Mouse (Mus musculus) neural tube, embryonic 11.5 days (tissue): ENCODE results near the gene Ier3. TPM values are rescaled to one million over a fixed set of nuclear protein-coding genes. Genes with fewer than 3 reads are reported as not detected.
A peak's percentile ranks its signal among the peaks of the same experiment; 100 is the strongest.

Experiments
- ATAC-seq: fragments of 200-750 bp; cut with Nextera tagmentation; 2 replicates; pipeline ENCODE4 v1.8.0; 2017; ENCODE audit warnings: moderate number of reproducible peaks, mild to moderate bottlenecking, moderate TSS enrichment, moderate library complexity; ENCODE audit not compliant: insufficient read depth, low FRiP score, low TSS enrichment
- DNase-seq: peaks from one replicate; pipeline ENCODE4 v3.0.0-alpha.2; 2015; ENCODE audit warnings: low spot score
- H3K27ac ChIP-seq: fragments of 300-500 bp; sonication (generic); 2 replicates; pipeline ENCODE4 v1.5.1; 2014; ENCODE audit warnings: low read depth, mild to moderate bottlenecking, low read length
- H3K27me3 ChIP-seq: fragments of 300-500 bp; sonication (generic); 2 replicates; pipeline ENCODE4 v1.6.1; 2014; ENCODE audit warnings: mild to moderate bottlenecking, low read length, mixed read lengths; ENCODE audit not compliant: control insufficient read depth, insufficient read depth
- H3K36me3 ChIP-seq: fragments of 300-500 bp; sonication (generic); 2 replicates; pipeline ENCODE4 v1.6.1; 2014; ENCODE audit warnings: mild to moderate bottlenecking, low read length, moderate library complexity, mixed read lengths; ENCODE audit not compliant: control insufficient read depth, insufficient read depth
- H3K4me1 ChIP-seq: fragments of 300-500 bp; sonication (generic); 2 replicates; pipeline ENCODE4 v1.6.1; 2014; ENCODE audit warnings: low read length, mixed read lengths; ENCODE audit not compliant: control insufficient read depth, insufficient read depth
- H3K4me2 ChIP-seq: fragments of 300-500 bp; sonication (generic); 2 replicates; pipeline ENCODE4 v1.6.1; 2014; ENCODE audit warnings: low read depth, mild to moderate bottlenecking, moderate library complexity
- H3K4me3 ChIP-seq: fragments of 300-500 bp; sonication (generic); 2 replicates; pipeline ENCODE4 v1.5.1; 2014; ENCODE audit warnings: low read depth, low read length
- H3K9ac ChIP-seq: fragments of 300-500 bp; sonication (generic); 2 replicates; pipeline ENCODE4 v1.6.1; 2014; ENCODE audit warnings: mild to moderate bottlenecking, low read length
- H3K9me3 ChIP-seq: fragments of 300-500 bp; sonication (generic); 2 replicates; pipeline ENCODE4 v1.6.1; 2016; ENCODE audit warnings: low read length; ENCODE audit not compliant: control insufficient read depth
- WGBS: fragments of 180-500 bp; shearing (Covaris S2); extraction: QIAGEN DNeasy Blood & Tissue Kit; methylation state at CpG from one replicate; pipeline ENCODE4 v1.1.7; 2014; 5-methylcytosine and 5-hydroxymethylcytosine counted together
- polyA plus RNA-seq: library from polyadenylated mRNA; unstranded; fragments of >200 nt; fragmentation: Nextera tagmentation; extraction: Ambion mirVana; gene quantifications from 2 replicates; pipeline ENCODE4 v1.2.1, GENCODE M21; 2014

Gene Ier3
- polyA plus RNA-seq, 1 experiment from 2014 or later: 2.8 TPM

- Histone ChIP-seq H3K4me3 (no peak overlapping the region), H3K9me3 (no peaks in the 10 kb centered on the region), H3K4me1 (no peaks in the 10 kb centered on the region), H3K27me3 (no peaks in the 10 kb centered on the region), H3K36me3 (no peaks in the 10 kb centered on the region), H3K27ac (no peak overlapping the region), H3K9ac (no peak overlapping the region), H3K4me2 (no peak overlapping the region)
- ATAC-seq (no peak), DNase-seq (no peak)
- WGBS: 53% methylated on average over 6 of the region's 6 CpGs
Observed at GRCm38 (mm10) chr17:35814678-35815077, 6.8 kb upstream of the Ier3 start.

GRCm38 (mm10) chr17:35815836-35816235, 5.6 kb upstream of the Ier3 start:
- ATAC-seq (no peak), DNase-seq (no peak)
- no peak overlapping the region for H3K27ac ChIP-seq
- no peak overlapping the region for H3K4me2 ChIP-seq
- H3K4me3 ChIP-seq: no peak overlapping the region
- no peaks in the 10 kb centered on the region for H3K4me1 ChIP-seq
- no peak overlapping the region for H3K9ac ChIP-seq
- peaks cover 6% of the 10 kb centered on the region; the same call in 1 of the 2 replicates for H3K27me3 ChIP-seq
- WGBS: 60% methylated on average over 7 of the region's 7 CpGs
- no peaks in the 10 kb centered on the region for H3K36me3 ChIP-seq
- H3K9me3 ChIP-seq: no peaks in the 10 kb centered on the region

- H3K4me3 ChIP-seq: no peak overlapping the region
- H3K4me2 ChIP-seq: no peak overlapping the region
- H3K9me3 ChIP-seq: no peaks in the 10 kb centered on the region
- peaks cover 6% of the 10 kb centered on the region; the same call in 1 of the 2 replicates for H3K27me3 ChIP-seq
- no peak for DNase-seq
- H3K36me3 ChIP-seq: no peaks in the 10 kb centered on the region
- no peak for ATAC-seq
- 34% methylated on average over 8 of the region's 14 CpGs for WGBS
- H3K27ac ChIP-seq: no peak overlapping the region
- H3K4me1 ChIP-seq: no peaks in the 10 kb centered on the region
- no peak overlapping the region for H3K9ac ChIP-seq
Observed at GRCm38 (mm10) chr17:35816686-35817085, 4.8 kb upstream of the Ier3 start.

- Histone ChIP-seq H3K36me3 (no peaks in the 10 kb centered on the region), H3K27me3 (peaks cover 6% of the 10 kb centered on the region; the same call in 1 of the 2 replicates), H3K4me1 (no peaks in the 10 kb centered on the region), H3K27ac (no peak overlapping the region), H3K4me2 (no peak overlapping the region), H3K9me3 (no peaks in the 10 kb centered on the region), H3K4me3 (no peak overlapping the region), H3K9ac (no peak overlapping the region)
- DNase-seq (no peak), ATAC-seq (no peak)
- 50% methylated on average over 10 of the region's 10 CpGs for WGBS
Observed at GRCm38 (mm10) chr17:35817226-35817625, 4.3 kb upstream of the Ier3 start.

- Histone ChIP-seq H3K36me3 (no peaks in the 10 kb centered on the region), H3K4me3 (no peak overlapping the region), H3K27ac (no peak overlapping the region), H3K27me3 (peaks cover 6% of the 10 kb centered on the region; the same call in 1 of the 2 replicates), H3K4me1 (peaks cover 4% of the 10 kb centered on the region; the same call in 1 of the 2 replicates), H3K4me2 (no peak overlapping the region), H3K9ac (no peak overlapping the region), H3K9me3 (no peaks in the 10 kb centered on the region)
- no peak for ATAC-seq
- WGBS: 75% methylated on average over 5 of the region's 5 CpGs
- no peak for DNase-seq
Observed at GRCm38 (mm10) chr17:35820111-35820510, 1.4 kb upstream of the Ier3 start.

- peak overlapping the region; percentile 63 for H3K4me3 ChIP-seq
- H3K9me3 ChIP-seq: no peaks in the 10 kb centered on the region
- peaks cover 4% of the 10 kb centered on the region; the same call in 1 of the 2 replicates for H3K4me1 ChIP-seq
- ATAC-seq: no peak; the same call in 1 of the 2 replicates
- 0 out of 2 replicates have a peak overlapping the region, but pooled peaks have one; percentile 4 for H3K27ac ChIP-seq
- peaks cover 3% of the 10 kb centered on the region; the same call in 1 of the 2 replicates for H3K36me3 ChIP-seq
- peak overlapping the region; percentile 73 for H3K4me2 ChIP-seq
- peaks cover 6% of the 10 kb centered on the region; the same call in 1 of the 2 replicates for H3K27me3 ChIP-seq
- no peak for DNase-seq
- 5% methylated on average over 11 of the region's 11 CpGs for WGBS
- H3K9ac ChIP-seq: peak overlapping the region; percentile 71
Observed at GRCm38 (mm10) chr17:35822564-35822963, 1.1 kb downstream of the Ier3 start.

- Histone ChIP-seq H3K36me3 (peaks cover 3% of the 10 kb centered on the region; the same call in 1 of the 2 replicates), H3K9me3 (no peaks in the 10 kb centered on the region), H3K9ac (peak within 1 kb of the TSS; percentile 71), H3K27ac (peak within 1 kb of the TSS; percentile 67), H3K4me1 (peaks cover 4% of the 10 kb centered on the region; the same call in 1 of the 2 replicates), H3K27me3 (peaks cover 6% of the 10 kb centered on the region; the same call in 1 of the 2 replicates), H3K4me3 (peak within 1 kb of the TSS; percentile 63), H3K4me2 (peak within 1 kb of the TSS; percentile 73)
- ATAC-seq (peak; percentile 84), DNase-seq (peak; percentile 88)
- under 1% methylated on average over 47 of the region's 47 CpGs for whole genome bisulfite sequencing
Observed at GRCm38 (mm10) chr17:35822964-35823937, 1.8 kb downstream of the Ier3 start, which contains the start of gene Flot1. Gene Flot1 (plus strand): TSS chr17:35823230.

GRCm38 (mm10) chr17:35824402-35824801, 2.9 kb downstream of the Ier3 start:
- Histone ChIP-seq H3K9ac (no peak overlapping the region), H3K9me3 (no peaks in the 10 kb centered on the region), H3K36me3 (peaks cover 3% of the 10 kb centered on the region; the same call in 1 of the 2 replicates), H3K4me2 (no peak overlapping the region), H3K27ac (no peak overlapping the region), H3K4me3 (peak overlapping the region; percentile 63; the same call in 1 of the 2 replicates), H3K4me1 (peaks cover 4% of the 10 kb centered on the region; the same call in 1 of the 2 replicates), H3K27me3 (peaks cover 6% of the 10 kb centered on the region; the same call in 1 of the 2 replicates)
- WGBS: 57% methylated on average over 7 of the region's 7 CpGs
- DNase-seq (no peak), ATAC-seq (no peak)
